Mouse (Mus musculus): ENCODE measurements around the gene Cldn11. TPM values are rescaled to one million over a fixed set of nuclear protein-coding genes. Genes with fewer than 3 reads are reported as not detected.

Cldn11 gene
- polyA plus RNA-seq (2012; rRNA removed) = 312 and 337 TPM in 2 replicates

DNA sequence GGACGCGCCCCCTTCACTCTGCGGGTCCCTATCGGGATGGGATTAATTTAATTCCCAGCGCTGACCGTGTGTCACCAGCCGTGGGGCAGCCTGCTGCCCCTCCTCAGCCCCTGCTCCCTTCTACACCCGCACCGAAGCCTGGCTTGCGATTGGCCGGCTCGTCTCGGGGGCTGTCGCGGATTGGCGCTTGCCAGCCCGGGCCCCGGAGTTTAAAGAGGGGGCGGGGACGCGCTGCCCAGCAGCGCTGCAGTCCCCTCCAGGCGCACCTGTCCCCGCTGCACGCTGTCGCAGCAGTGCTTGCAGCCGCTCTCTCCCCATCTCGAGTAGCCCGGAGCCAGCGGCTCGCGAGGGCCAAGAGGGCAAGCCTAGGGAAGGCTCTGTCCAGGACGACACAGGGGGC is at the start of gene Cldn11:
Gene Cldn11 (plus strand): TSS at position 215 of the 400 bp plus-strand sequence.
- peak within 1 kb of the TSS; percentile 9 for H3K4me3 ChIP-seq (replicated peaks; ENCODE audit: insufficient read depth, low read depth, low read length)
- DNase-seq = peak; percentile 23 to 38
- H3K4me1 ChIP-seq (ENCODE audit: control insufficient read depth, insufficient read depth, low read length) = no peaks in the 10 kb centered on the region
- no peak within 1 kb of the TSS for H3K27ac ChIP-seq (ENCODE audit: insufficient read depth, low read length)
- under 1% methylated on average over 33 of the region's 33 CpGs for WGBS
- H3K27me3 ChIP-seq (ENCODE audit: control insufficient read depth, insufficient read depth, low read length) = peaks cover 1% of the 10 kb centered on the region; the same call in 1 of the 2 replicates
- TF ChIP-seq POLR2A (IDR thresholded peaks at IDR 0.05; ENCODE audit: borderline replicate concordance, insufficient read depth, low read length) (no peak), CTCF (IDR thresholded peaks at IDR 0.05; ENCODE audit: borderline replicate concordance, insufficient read depth, low read depth, low read length) (no peak)

DNA sequence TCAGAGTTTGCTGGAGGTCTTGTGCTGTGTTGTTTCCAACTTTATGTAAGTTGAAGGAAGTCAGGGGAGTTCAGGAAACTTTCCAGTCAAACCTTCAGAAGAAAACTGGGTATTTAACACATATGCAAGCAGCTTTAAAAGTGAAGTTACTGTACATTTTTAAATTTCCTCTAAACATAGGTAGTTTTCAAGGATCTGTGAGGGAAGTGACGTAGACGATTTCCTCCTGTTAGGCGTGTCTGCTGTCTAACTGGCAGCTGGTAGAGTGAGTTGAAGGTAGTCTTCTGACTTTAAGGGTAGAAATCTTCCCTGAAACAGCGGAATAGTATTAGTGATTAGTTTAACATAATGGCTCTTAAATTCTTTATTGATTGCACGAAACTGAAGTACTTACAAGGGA is 49.7 kb upstream of the Cldn11 start:
- 79% methylated on average over 5 of the region's 5 CpGs for WGBS
- TF ChIP-seq POLR2A (IDR thresholded peaks at IDR 0.05; ENCODE audit: borderline replicate concordance, insufficient read depth, low read length) (no peak), CTCF (IDR thresholded peaks at IDR 0.05; ENCODE audit: borderline replicate concordance, insufficient read depth, low read depth, low read length) (no peak)

DNA sequence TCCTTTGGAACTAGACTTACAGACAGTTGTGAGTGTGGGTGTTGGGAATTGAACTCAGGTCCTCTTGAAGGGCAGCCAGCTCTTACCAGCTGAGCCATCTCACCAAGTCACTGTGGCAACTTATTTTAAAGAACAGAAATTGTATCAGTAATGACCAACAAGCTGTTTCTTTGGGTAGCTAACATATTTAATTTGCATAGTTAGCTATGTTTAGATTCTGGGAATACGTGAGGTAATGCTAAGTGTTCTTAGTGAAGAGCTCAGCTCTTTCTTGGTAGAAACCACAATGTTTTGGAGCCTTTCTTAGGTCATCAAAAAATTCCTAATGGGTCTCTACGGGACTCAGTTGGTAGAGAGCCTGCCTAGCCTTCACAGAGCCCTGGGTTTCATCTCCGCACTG is 48.9 kb upstream of the Cldn11 start:
- no peak overlapping the region for H3K4me3 ChIP-seq (replicated peaks; ENCODE audit: insufficient read depth, low read depth, low read length)
- 96% methylated on average over 3 of the region's 3 CpGs for WGBS
- H3K4me1 ChIP-seq (ENCODE audit: control insufficient read depth, insufficient read depth, low read length) = 0 out of 2 replicates have a peak, but pooled peaks cover 3% of the 10 kb centered on the region

More for the DNA sequence above, 49.7 kb upstream of the Cldn11 start:
- H3K4me3 ChIP-seq (replicated peaks; ENCODE audit: insufficient read depth, low read depth, low read length) = no peak overlapping the region
- H3K4me1 ChIP-seq (ENCODE audit: control insufficient read depth, insufficient read depth, low read length) = 0 out of 2 replicates have a peak, but pooled peaks cover 3% of the 10 kb centered on the region
- no peak overlapping the region for H3K27ac ChIP-seq (ENCODE audit: insufficient read depth, low read length)
- no peaks in the 10 kb centered on the region for H3K27me3 ChIP-seq (ENCODE audit: control insufficient read depth, insufficient read depth, low read length)
- no peak for DNase-seq

DNA sequence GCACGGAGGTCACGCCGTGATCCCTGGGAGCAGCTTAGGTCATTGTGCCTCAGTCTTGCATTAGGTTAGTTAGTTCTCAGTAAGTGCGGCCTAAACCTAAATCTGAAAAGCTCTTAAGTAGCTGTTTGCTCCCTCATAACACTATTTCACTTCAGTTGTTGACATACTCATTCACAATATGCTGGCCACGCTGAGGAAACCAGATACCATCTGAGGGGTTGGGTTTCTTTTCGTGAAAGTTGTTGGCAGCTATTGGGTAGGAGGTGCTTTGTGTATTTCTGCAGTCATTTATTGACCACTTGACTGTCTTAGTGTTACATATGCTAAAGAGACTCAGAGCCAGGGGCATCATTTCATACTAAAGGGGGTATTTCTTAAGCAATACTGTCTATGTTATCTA is 44.8 kb upstream of the Cldn11 start:
- DNase-seq = no peak
- Histone ChIP-seq H3K4me3 (replicated peaks; ENCODE audit: insufficient read depth, low read depth, low read length) (no peak overlapping the region), H3K27ac (ENCODE audit: insufficient read depth, low read length) (no peak overlapping the region), H3K4me1 (ENCODE audit: control insufficient read depth, insufficient read depth, low read length) (0 out of 2 replicates have a peak, but pooled peaks cover 9% of the 10 kb centered on the region), H3K27me3 (ENCODE audit: control insufficient read depth, insufficient read depth, low read length) (no peaks in the 10 kb centered on the region)
- no peak for TF ChIP-seq POLR2A (IDR thresholded peaks at IDR 0.05; ENCODE audit: borderline replicate concordance, insufficient read depth, low read length)
- no peak for TF ChIP-seq CTCF (IDR thresholded peaks at IDR 0.05; ENCODE audit: borderline replicate concordance, insufficient read depth, low read depth, low read length)
- WGBS = 82% methylated on average over 6 of the region's 6 CpGs

More for the DNA sequence above, 48.9 kb upstream of the Cldn11 start:
- TF ChIP-seq POLR2A (IDR thresholded peaks at IDR 0.05; ENCODE audit: borderline replicate concordance, insufficient read depth, low read length) = no peak
- no peak for DNase-seq
- no peaks in the 10 kb centered on the region for H3K27me3 ChIP-seq (ENCODE audit: control insufficient read depth, insufficient read depth, low read length)
- H3K27ac ChIP-seq (ENCODE audit: insufficient read depth, low read length) = no peak overlapping the region

DNA sequence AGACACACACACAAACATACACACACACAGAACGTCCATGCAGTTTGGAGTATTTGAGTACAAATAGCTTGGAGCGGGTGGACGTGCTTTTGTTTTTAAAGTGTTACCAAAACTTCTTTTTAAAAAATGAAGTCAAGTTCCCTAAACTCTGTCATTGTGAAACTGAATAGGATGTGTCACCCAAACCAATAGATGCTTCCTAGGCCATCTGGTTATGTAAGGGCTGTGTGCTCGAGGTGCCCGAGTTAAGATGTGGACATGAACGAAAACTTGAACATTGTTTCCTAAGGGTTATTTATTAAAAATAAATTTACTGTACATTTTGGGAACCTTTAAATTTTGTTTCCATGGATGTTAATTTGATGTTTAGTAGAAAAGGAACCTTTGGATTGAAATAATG is 43.1 kb upstream of the Cldn11 start:
- H3K4me3 ChIP-seq (replicated peaks; ENCODE audit: insufficient read depth, low read depth, low read length) = no peak overlapping the region
- H3K27ac ChIP-seq (ENCODE audit: insufficient read depth, low read length) = no peak overlapping the region
- no peak for DNase-seq
- no peak for TF ChIP-seq POLR2A (IDR thresholded peaks at IDR 0.05; ENCODE audit: borderline replicate concordance, insufficient read depth, low read length)
- TF ChIP-seq CTCF (IDR thresholded peaks at IDR 0.05; ENCODE audit: borderline replicate concordance, insufficient read depth, low read depth, low read length) = no peak
- WGBS = 86% methylated on average over 6 of the region's 6 CpGs
- H3K27me3 ChIP-seq (ENCODE audit: control insufficient read depth, insufficient read depth, low read length) = no peaks in the 10 kb centered on the region
- H3K4me1 ChIP-seq (ENCODE audit: control insufficient read depth, insufficient read depth, low read length) = 0 out of 2 replicates have a peak, but pooled peaks cover 9% of the 10 kb centered on the region

GRCm38 (mm10) chr3:31107674-31108073 is 42.0 kb upstream of the Cldn11 start:
- Histone ChIP-seq H3K4me3 (replicated peaks; ENCODE audit: insufficient read depth, low read depth, low read length) (no peak overlapping the region), H3K4me1 (ENCODE audit: control insufficient read depth, insufficient read depth, low read length) (0 out of 2 replicates have a peak, but pooled peaks cover 9% of the 10 kb centered on the region), H3K27ac (ENCODE audit: insufficient read depth, low read length) (no peak overlapping the region), H3K27me3 (ENCODE audit: control insufficient read depth, insufficient read depth, low read length) (no peaks in the 10 kb centered on the region)
- TF ChIP-seq CTCF (IDR thresholded peaks at IDR 0.05; ENCODE audit: borderline replicate concordance, insufficient read depth, low read depth, low read length) (no peak), POLR2A (IDR thresholded peaks at IDR 0.05; ENCODE audit: borderline replicate concordance, insufficient read depth, low read length) (no peak)
- WGBS = 28% methylated on average over 4 of the region's 4 CpGs
- peak; percentile 18 to 33 for DNase-seq

- H3K4me3 ChIP-seq (replicated peaks; ENCODE audit: insufficient read depth, low read depth, low read length) = no peak overlapping the region
- H3K27ac ChIP-seq (ENCODE audit: insufficient read depth, low read length) = no peak overlapping the region
- TF ChIP-seq POLR2A (IDR thresholded peaks at IDR 0.05; ENCODE audit: borderline replicate concordance, insufficient read depth, low read length) (no peak), CTCF (IDR thresholded peaks at IDR 0.05; ENCODE audit: borderline replicate concordance, insufficient read depth, low read depth, low read length) (no peak)
- 0 out of 2 replicates have a peak, but pooled peaks cover 6% of the 10 kb centered on the region for H3K4me1 ChIP-seq (ENCODE audit: control insufficient read depth, insufficient read depth, low read length)
- WGBS = 80% methylated on average over 3 of the region's 3 CpGs
- DNase-seq = no peak
- no peaks in the 10 kb centered on the region for H3K27me3 ChIP-seq (ENCODE audit: control insufficient read depth, insufficient read depth, low read length)
These were observed 40.6 kb upstream of the Cldn11 start for GRCm38 (mm10) chr3:31109108-31109507.

GRCm38 (mm10) chr3:31123098-31123497 is 26.6 kb upstream of the Cldn11 start:
- Histone ChIP-seq H3K27me3 (ENCODE audit: control insufficient read depth, insufficient read depth, low read length) (no peaks in the 10 kb centered on the region), H3K4me1 (ENCODE audit: control insufficient read depth, insufficient read depth, low read length) (no peaks in the 10 kb centered on the region), H3K4me3 (replicated peaks; ENCODE audit: insufficient read depth, low read depth, low read length) (no peak overlapping the region), H3K27ac (ENCODE audit: insufficient read depth, low read length) (no peak overlapping the region)
- WGBS = 91% methylated on average over 4 of the region's 4 CpGs
- DNase-seq = no peak
- TF ChIP-seq CTCF (IDR thresholded peaks at IDR 0.05; ENCODE audit: borderline replicate concordance, insufficient read depth, low read depth, low read length) = no peak
- no peak for TF ChIP-seq POLR2A (IDR thresholded peaks at IDR 0.05; ENCODE audit: borderline replicate concordance, insufficient read depth, low read length)

All from cerebellum, adult 2 months (tissue).